Mouse (Mus musculus) T-helper 17 cell (primary cell): Measurements from ENCODE around the gene Slc25a21.

Source experiments
- in situ Hi-C, 2 experiments: fragments of 300-600 bp; cut with MboI, MseI; formaldehyde crosslinking; loops; 1 replicate in 1 of 2; 2 replicates in 1 of 2; pipeline ENCODE4 v1.15.1; 2025; ENCODE audit warnings: high pct_unique_total_duplicates in 2 of 2

The Slc25a21 gene

DNA sequence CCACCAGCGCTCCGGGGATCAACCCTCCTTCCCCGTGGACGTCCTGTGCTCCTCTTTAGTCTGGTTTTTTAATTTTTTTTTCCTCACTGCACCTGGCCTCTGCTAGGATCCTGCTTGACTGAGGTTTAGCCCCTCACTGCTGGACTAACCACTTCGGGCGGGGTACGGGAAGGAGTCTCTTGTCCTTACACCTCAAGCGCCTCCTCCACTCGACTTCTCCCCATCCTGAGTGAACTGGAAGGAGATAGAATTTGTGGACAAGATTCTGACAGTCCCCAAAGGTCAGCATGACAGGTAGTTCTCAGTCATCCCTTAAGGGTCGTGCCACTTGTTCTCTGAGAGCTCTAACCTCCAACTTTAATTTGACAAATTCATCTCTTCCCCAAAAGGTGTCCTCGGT lies 502.3 kb downstream of the Slc25a21 start:
- in situ Hi-C loops = loop anchor here (5.0 to 25.0 kb wide), 3 partner anchors 492 to 847 kb away; partner anchors contain the start of genes Foxa1 (in 1 of the 2) and Slc25a21 (in 1 of the 2)

DNA sequence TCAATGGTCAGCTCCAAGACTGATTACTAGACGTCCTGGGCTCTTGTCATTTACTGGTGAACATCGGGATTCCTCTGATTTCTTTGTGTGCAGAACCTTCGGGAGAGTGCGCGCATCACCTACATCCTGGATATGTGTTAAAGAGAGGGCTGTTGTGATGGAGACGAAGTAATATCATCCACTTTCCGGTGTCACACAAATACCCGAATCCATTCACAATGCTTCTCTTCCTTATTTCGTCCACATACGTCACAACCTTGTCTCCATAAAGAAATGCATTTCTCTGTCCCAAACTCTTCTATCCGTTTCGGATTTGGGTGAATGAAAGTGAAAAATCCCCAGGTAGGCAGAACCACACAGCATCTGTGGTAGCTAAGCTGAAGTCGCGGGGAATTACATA lies 502.9 kb downstream of the Slc25a21 start:
- in situ Hi-C loops = loop anchor here (5.0 to 25.0 kb wide), 3 partner anchors 493 to 848 kb away; partner anchors contain the start of genes Foxa1 (in 1 of the 2) and Slc25a21 (in 1 of the 2)

- in situ Hi-C loops = loop anchor here (5.0 to 25.0 kb wide), 3 partner anchors 494 to 849 kb away; partner anchors contain the start of genes Foxa1 (in 1 of the 2) and Slc25a21 (in 1 of the 2)
Measured at GRCm38 (mm10) chr12:56693411-56694098, 503.7 kb downstream of the Slc25a21 start.

DNA sequence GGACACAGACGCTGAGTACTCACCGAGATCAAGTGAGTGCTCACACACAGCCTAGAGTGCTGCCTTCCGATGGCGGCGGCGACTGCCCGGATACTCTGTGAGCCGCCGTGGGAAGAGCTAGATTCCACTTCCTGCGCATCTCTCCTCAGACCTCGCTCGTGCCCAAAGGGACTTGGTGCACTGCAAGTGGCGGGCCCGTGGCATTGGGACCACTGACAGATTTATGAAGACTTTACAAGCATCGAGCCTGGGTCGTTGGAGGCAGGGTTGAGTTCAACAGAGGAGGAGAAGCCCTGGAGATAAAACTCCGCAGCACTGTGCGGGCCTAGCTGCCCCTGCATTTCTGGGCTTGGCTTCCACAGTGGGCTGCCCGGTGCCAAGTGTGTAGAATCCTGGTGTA lies 504.7 kb downstream of the Slc25a21 start:
- in situ Hi-C loops = loop anchor here (5.0 to 25.0 kb wide), 3 partner anchors 495 to 850 kb away; partner anchors contain the start of genes Foxa1 (in 1 of the 2) and Slc25a21 (in 1 of the 2)

DNA sequence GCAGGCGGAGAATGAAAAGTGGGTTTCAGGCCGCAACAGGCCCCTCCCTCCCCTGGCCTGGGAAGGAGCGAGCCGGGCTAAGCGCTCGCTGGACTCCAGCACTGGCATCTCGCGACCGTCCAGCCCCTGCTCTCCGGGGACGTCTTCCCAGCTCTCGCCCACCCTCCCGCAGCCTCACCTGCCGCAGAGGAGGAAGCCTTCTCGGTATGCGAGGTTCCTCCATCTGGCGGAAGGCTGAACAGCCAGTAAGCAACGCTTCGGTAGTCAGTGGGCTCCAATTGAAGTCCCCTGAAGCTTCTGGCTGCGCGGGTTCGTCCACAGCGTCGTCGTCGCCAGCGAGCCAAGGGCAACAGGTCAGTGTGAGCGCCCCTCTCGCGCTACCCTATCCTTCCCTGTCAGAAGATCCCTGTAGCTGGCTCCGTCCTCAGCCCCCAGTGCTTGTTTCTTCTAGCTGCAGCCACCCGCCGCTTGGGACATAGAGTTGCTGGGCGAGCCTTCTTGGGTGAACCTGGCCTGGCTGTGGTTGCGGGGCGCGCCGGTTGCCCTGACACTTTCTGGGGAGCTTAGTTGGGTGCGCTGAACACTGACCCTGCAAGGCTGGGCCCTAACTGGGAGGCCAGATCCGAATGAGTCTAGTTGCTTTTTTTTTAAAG lies 505.7 kb downstream of the Slc25a21 start, which contains the start of gene Pax9:
Pax9 (plus strand) TSS at position 341 of the 653 bp plus-strand sequence.
- in situ Hi-C loops = loop anchor here (5.0 to 25.0 kb wide), 3 partner anchors 496 to 851 kb away; partner anchors contain the start of genes Foxa1 (in 1 of the 2) and Slc25a21 (in 1 of the 2)

- in situ Hi-C loops = loop anchor here (5.0 to 25.0 kb wide), 3 partner anchors 496 to 851 kb away; partner anchors contain the start of genes Foxa1 (in 1 of the 2) and Slc25a21 (in 1 of the 2)
Measured at GRCm38 (mm10) chr12:56691001-56691400, 506.3 kb downstream of the Slc25a21 start.

- in situ Hi-C loops = loop anchor here (5.0 to 25.0 kb wide), 3 partner anchors 497 to 852 kb away; partner anchors contain the start of genes Foxa1 (in 1 of the 2) and Slc25a21 (in 1 of the 2)
Measured at GRCm38 (mm10) chr12:56690366-56690765, 506.9 kb downstream of the Slc25a21 start.

DNA sequence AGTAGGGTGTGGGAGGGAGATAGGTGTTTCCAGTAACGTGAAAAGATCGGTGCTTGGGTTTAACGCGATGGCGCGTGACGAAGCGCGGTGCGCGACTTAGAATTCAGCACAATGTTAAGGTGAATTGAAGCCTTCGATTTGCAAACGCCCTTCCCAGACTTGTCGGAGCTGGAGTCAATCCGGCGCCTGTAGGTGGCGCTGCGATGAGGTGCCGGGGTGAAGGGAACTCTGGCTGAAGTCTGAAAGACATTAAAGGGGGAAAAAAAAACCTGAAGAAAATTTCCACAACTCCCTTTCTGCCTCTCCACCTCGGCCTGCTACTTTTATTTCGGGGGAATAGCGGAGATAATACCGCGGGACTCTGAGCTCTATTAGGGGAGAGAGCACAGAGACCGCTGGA lies 507.5 kb downstream of the Slc25a21 start:
- in situ Hi-C loops = loop anchor here (5.0 to 25.0 kb wide), 3 partner anchors 498 to 853 kb away; partner anchors contain the start of genes Foxa1 (in 1 of the 2) and Slc25a21 (in 1 of the 2)

DNA sequence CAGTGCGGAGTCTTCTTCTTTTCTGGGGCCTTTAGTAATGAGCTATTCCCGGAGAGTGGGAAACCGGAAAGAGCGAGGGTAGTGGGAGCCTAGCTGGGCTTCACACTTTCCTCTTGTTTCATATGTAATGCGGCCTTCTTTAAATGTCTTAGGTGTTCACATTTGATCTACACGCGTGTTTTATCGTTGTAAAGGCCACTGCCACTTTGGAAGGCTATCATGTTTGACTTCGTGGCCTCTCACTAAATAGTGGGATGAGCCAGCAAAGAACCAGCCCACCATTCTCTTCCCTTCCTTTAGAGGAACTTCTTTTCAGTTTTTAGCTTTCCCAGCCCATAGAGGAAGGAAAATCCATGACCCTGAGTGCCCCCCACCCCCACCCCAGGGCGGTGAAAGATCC lies 507.9 kb downstream of the Slc25a21 start:
- in situ Hi-C loops = loop anchor here (25.0 kb wide), 2 partner anchors 498 to 848 kb away; partner anchors contain the start of genes Foxa1 (in 1 of the 2) and Slc25a21 (in 1 of the 2)

- in situ Hi-C loops = loop anchor here (25.0 kb wide), 2 partner anchors 498 to 848 kb away; partner anchors contain the start of genes Foxa1 (in 1 of the 2) and Slc25a21 (in 1 of the 2)
Measured at GRCm38 (mm10) chr12:56688920-56689319, 508.4 kb downstream of the Slc25a21 start.

DNA sequence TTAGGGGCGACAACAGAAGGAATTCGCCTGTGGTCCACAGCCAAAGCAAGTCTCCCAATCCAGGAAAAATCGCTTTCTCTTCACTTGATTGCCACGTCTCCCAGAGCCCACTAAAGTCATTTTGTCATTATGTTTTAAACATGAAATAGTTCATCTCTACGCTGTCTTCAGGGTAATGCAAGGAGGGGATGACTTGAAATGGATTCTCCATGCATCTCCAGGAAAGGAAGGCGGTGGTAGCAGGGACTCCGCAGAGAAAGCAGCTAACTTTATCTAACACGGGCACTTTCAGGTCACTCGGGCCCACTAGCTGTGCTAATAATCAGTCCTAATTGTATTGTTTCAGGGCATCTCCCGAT lies 508.8 kb downstream of the Slc25a21 start:
- in situ Hi-C loops = loop anchor here (25.0 kb wide), 2 partner anchors 499 to 849 kb away; partner anchors contain the start of genes Foxa1 (in 1 of the 2) and Slc25a21 (in 1 of the 2)

GRCm38 (mm10) chr12:56687640-56688481 lies 509.4 kb downstream of the Slc25a21 start:
- in situ Hi-C loops = loop anchor here (25.0 kb wide), 2 partner anchors 499 to 849 kb away; partner anchors contain the start of genes Foxa1 (in 1 of the 2) and Slc25a21 (in 1 of the 2)

DNA sequence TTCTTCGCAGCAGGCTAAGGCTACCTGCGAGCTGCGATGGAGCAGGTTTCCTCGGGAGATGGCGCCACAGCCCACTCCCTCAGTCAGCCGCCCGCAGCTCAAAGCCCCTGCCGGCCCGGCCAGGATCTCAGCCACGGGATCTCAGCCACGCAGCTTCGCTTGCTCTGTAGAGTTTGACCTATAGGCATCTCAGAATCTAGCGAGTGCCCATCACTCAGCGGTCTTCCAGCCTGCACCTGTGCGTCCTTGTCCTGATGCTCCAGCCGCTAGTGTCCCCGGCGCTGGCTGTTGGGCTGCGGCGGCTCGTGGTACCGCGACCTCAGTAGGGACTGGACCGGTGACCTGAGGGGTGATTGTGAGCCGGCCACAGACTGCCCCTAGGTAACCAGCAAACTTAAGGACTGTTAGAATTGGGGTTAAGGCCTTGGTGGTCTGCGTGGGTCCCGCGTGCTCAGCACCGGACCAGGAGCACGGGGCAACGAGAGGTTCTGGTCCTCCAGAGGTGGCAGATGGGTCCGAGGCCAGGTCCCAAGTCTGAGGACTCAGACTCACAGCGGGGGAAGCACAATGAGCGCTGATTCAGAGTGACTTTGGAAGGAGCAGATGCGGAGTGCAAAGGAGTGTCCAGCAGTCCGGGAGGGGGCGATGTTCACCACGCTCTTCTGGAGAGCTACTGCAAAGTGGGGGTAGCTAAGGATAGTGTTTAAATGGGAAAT lies 516.0 kb downstream of the Slc25a21 start:
- in situ Hi-C loops = loop anchor here (5.0 to 25.0 kb wide), 3 partner anchors 506 to 856 kb away; partner anchors contain the start of genes Slc25a21 (in 2 of the 2) and Foxa1 (in 1 of the 2)

GRCm38 (mm10) chr12:56677620-56678019 lies 519.7 kb downstream of the Slc25a21 start:
- in situ Hi-C loops = loop anchor here (25.0 kb wide), 2 partner anchors 510 to 860 kb away; partner anchors contain the start of genes Foxa1 (in 1 of the 2) and Slc25a21 (in 1 of the 2)

DNA sequence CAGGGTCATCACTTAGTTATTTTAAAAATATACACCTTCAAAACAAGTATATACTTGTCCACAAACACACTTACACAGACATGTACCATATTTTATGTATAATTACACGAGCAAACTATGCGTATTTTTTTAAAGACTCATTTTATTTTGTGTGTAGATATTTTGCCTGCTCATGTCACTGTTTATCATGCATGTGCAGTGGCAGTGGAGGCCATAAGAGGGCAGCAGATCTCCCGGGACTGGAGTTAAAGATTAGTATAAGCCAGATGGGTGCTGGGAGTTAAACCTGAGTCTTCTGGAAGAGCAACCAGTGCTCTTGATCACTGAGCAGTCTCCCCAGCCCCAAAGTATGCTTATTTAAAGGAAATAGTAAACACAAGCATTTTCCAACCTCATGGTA lies 522.5 kb downstream of the Slc25a21 start:
- in situ Hi-C loops = loop anchor here (25.0 kb wide), 2 partner anchors 513 to 863 kb away; partner anchors contain the start of genes Foxa1 (in 1 of the 2) and Slc25a21 (in 1 of the 2)

DNA sequence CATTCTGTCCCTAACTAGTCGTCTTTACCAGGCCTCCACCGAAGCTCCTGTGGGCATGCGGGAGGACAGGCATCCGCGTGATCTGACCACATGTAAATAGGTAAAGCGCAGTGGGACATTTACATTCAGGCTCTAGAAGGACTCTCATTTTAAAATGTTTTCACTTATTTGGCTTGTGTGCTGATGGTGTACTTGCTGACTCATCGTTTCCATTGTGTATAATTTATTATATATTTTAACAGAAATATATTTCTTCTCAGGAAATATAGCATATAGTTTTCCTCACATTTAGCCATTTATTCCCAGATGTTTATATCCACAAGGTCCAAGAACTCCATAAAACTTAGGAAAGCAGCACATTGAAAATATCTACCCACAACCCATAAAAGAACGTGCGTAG lies 526.5 kb downstream of the Slc25a21 start:
- in situ Hi-C loops = no loop called here

DNA sequence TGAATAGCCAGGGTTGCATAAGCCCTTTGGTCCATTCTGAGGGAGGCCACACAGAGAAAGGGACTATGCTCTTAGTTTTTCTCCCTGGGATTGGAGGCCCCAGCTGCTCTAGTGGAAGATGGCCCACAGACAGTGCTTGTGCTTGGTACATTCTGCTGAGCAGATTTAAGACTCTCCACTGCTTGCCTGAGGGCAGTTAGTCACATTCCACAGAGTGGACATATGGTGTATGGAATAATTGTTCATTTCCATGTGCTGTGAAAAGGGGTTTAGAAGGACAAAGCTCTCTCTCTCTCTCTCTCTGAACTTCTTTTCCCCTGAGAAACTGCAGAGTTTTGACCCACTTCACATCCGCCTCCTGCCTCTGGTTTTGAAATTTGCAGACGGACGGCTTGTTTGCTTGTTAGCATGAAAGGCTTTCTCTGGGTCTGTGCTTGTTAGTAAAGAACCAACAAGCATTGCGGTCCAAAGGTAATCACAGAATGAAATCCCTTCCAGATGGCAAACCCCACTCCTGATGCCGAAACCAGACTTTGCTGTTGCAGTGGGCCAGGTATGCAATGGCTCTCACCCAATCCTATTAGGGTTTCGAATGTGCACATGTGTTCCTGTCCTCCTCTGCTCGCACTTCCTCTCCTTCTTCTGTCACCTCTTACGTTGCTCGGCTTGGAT lies 527.7 kb downstream of the Slc25a21 start:
- in situ Hi-C loops = loop anchor here in 1 of 2 experiments (10.0 kb wide), 1 partner anchor 1075 kb away; the partner anchor contains the start of gene Insm2
